Mouse (Mus musculus) neural tube, embryonic 11.5 days (tissue): ENCODE measurements at regions not wholly inside any gene's neighbourhood (a gene's known extent, or its start where the extent isn't known, plus 50 kb on each side); places are given as distances from the start of the nearest gene placed in this dataset.

ENCODE experiments used
- ATAC-seq: fragments of 200-750 bp; cut with Nextera tagmentation; 2 replicates; pipeline ENCODE4 v1.8.0; 2017; ENCODE audit warnings: moderate number of reproducible peaks, mild to moderate bottlenecking, moderate TSS enrichment, moderate library complexity; ENCODE audit not compliant: insufficient read depth, low FRiP score, low TSS enrichment
- DNase-seq: peaks from one replicate; pipeline ENCODE4 v3.0.0-alpha.2; 2015; ENCODE audit warnings: low spot score
- H3K27ac ChIP-seq: fragments of 300-500 bp; sonication (generic); 2 replicates; pipeline ENCODE4 v1.5.1; 2014; ENCODE audit warnings: low read depth, mild to moderate bottlenecking, low read length
- H3K27me3 ChIP-seq: fragments of 300-500 bp; sonication (generic); 2 replicates; pipeline ENCODE4 v1.6.1; 2014; ENCODE audit warnings: mild to moderate bottlenecking, low read length, mixed read lengths; ENCODE audit not compliant: control insufficient read depth, insufficient read depth
- H3K36me3 ChIP-seq: fragments of 300-500 bp; sonication (generic); 2 replicates; pipeline ENCODE4 v1.6.1; 2014; ENCODE audit warnings: mild to moderate bottlenecking, low read length, moderate library complexity, mixed read lengths; ENCODE audit not compliant: control insufficient read depth, insufficient read depth
- H3K4me1 ChIP-seq: fragments of 300-500 bp; sonication (generic); 2 replicates; pipeline ENCODE4 v1.6.1; 2014; ENCODE audit warnings: low read length, mixed read lengths; ENCODE audit not compliant: control insufficient read depth, insufficient read depth
- H3K4me2 ChIP-seq: fragments of 300-500 bp; sonication (generic); 2 replicates; pipeline ENCODE4 v1.6.1; 2014; ENCODE audit warnings: low read depth, mild to moderate bottlenecking, moderate library complexity
- H3K4me3 ChIP-seq: fragments of 300-500 bp; sonication (generic); 2 replicates; pipeline ENCODE4 v1.5.1; 2014; ENCODE audit warnings: low read depth, low read length
- H3K9ac ChIP-seq: fragments of 300-500 bp; sonication (generic); 2 replicates; pipeline ENCODE4 v1.6.1; 2014; ENCODE audit warnings: mild to moderate bottlenecking, low read length
- H3K9me3 ChIP-seq: fragments of 300-500 bp; sonication (generic); 2 replicates; pipeline ENCODE4 v1.6.1; 2016; ENCODE audit warnings: low read length; ENCODE audit not compliant: control insufficient read depth
- WGBS: fragments of 180-500 bp; shearing (Covaris S2); extraction: QIAGEN DNeasy Blood & Tissue Kit; methylation state at CpG from one replicate; pipeline ENCODE4 v1.1.7; 2014; 5-methylcytosine and 5-hydroxymethylcytosine counted together

DNA sequence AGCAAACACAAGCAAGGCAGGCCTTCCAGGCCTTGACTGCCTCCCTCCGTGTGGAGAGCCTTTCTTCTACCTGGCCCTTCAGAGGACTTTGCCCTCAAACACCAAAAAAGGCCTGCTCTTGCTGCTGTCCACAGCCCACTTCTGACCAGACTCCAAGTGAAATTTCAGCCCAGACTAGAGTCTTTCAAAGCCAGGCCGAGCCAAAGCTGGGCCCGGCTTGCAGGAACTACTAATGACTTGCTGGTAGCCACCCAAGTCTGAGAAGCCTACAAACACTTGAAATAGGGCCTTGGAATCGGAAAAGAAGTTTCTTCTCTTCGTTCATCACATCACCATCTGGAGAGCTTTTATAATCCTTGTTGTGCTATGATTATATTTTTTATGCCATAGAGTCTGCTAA is 304.9 kb downstream of the Cog6 start:
- no peak overlapping the region for H3K4me2 ChIP-seq
- ATAC-seq, result no peak
- DNase-seq, result no peak
- no peaks in the 10 kb centered on the region for H3K4me1 ChIP-seq
- H3K9me3 ChIP-seq, result no peaks in the 10 kb centered on the region
- H3K27me3 ChIP-seq, result no peaks in the 10 kb centered on the region
- H3K9ac ChIP-seq, result no peak overlapping the region
- H3K4me3 ChIP-seq, result no peak overlapping the region
- no peaks in the 10 kb centered on the region for H3K36me3 ChIP-seq
- 94% methylated on average over 5 of the region's 5 CpGs for WGBS
- no peak overlapping the region for H3K27ac ChIP-seq

DNA sequence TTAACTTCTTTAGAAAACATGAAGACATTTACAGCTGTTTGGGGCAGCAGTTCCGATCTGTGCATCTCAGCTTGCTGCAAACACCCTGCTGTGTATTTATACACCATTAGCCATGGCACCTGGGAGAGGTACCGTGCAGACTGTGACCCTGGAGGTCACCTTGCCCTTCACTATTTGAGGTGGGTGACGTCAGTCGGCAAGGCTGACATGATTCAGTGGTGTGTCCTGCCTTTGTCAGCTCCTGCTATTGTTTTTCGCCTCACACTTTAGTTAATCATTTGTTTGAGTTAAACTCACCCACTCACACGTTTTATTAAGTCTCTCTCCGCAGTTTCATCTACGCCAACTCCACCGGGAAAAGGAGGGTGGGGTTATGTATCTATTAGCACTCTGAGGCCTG is 305.9 kb downstream of the Cog6 start:
- DNase-seq (no peak), ATAC-seq (no peak)
- 50% methylated on average over 9 of the region's 9 CpGs for WGBS
- no peaks in the 10 kb centered on the region for H3K4me1 ChIP-seq
- no peaks in the 10 kb centered on the region for H3K9me3 ChIP-seq
- H3K27ac ChIP-seq, result no peak overlapping the region
- H3K4me2 ChIP-seq, result no peak overlapping the region
- H3K9ac ChIP-seq, result no peak overlapping the region
- H3K4me3 ChIP-seq, result no peak overlapping the region
- H3K36me3 ChIP-seq, result no peaks in the 10 kb centered on the region
- H3K27me3 ChIP-seq, result no peaks in the 10 kb centered on the region

DNA sequence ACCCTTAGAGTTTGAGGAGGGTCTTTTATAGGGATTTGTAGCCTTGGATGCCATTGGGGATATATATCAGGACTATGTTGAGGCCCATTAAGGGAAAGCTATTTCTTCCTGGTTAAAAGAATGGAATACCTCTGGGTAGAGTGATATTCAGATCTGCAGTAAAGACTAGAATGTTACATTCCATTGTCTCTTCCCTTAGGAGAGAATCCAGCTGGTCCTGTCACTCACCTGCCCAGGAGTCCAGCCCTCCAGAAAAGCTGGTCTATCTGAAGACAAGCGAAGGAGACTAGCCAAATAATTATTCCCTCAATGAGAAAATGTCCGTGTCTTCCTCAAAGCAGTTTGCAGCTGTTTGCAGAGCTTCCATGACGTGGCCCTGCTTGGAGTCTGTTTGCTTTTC is 308.3 kb downstream of the Cog6 start:
- Histone ChIP-seq H3K27ac (no peak overlapping the region), H3K36me3 (no peaks in the 10 kb centered on the region), H3K4me2 (no peak overlapping the region), H3K4me3 (no peak overlapping the region), H3K9me3 (no peaks in the 10 kb centered on the region), H3K4me1 (no peaks in the 10 kb centered on the region), H3K9ac (no peak overlapping the region), H3K27me3 (no peaks in the 10 kb centered on the region)
- ATAC-seq, result no peak
- 71% methylated on average over 3 of the region's 3 CpGs for WGBS
- DNase-seq, result no peak

DNA sequence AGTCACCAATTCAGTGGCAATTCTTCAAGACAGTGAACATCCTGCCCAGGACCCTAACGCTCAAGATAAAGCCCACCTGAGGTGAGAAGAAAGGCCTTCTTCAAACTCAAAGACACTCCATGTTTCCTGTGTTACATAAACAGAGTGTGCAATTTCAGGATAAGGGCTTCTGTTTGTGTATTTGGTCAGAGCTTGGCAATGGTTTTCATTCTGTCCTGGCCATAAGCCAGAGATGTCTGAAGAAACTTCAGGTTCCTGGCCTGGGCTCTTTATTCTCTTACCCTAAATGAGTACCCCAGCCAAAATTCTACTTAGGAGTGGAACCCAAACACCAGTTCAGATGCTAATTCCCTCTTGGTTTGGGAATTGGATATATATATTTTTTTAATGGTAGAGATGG is 308.7 kb downstream of the Cog6 start:
- Histone ChIP-seq H3K9me3 (no peaks in the 10 kb centered on the region), H3K27me3 (no peaks in the 10 kb centered on the region), H3K36me3 (no peaks in the 10 kb centered on the region), H3K9ac (no peak overlapping the region), H3K4me2 (no peak overlapping the region), H3K4me1 (no peaks in the 10 kb centered on the region), H3K27ac (no peak overlapping the region), H3K4me3 (no peak overlapping the region)
- DNase-seq, result no peak
- ATAC-seq, result no peak
- 84% methylated on average over 1 of the region's 1 CpGs for WGBS

DNA sequence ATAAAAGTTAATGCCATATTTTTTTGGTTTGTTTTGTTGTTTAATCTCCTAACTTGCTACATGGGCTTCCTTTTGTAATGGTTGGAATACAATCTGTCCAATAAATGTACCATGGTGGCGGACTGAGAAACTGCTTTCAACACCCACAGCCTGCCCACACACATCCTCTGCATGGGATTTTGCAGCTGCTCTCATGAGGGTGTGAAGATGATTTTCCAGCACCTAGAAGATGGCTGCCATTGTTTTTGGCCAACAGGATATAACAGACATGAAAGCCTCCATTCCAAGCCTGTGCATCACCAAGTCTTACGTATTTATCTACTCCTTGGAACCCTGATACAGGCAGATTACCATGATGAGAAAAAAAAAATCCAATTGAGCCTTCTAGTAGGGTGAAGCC is 310.4 kb downstream of the Cog6 start:
- Histone ChIP-seq H3K27me3 (no peaks in the 10 kb centered on the region), H3K9ac (no peak overlapping the region), H3K4me2 (no peak overlapping the region), H3K4me1 (no peaks in the 10 kb centered on the region), H3K36me3 (no peaks in the 10 kb centered on the region), H3K9me3 (no peaks in the 10 kb centered on the region), H3K4me3 (no peak overlapping the region), H3K27ac (no peak overlapping the region)
- ATAC-seq (no peak), DNase-seq (no peak)
- WGBS, result 90% methylated on average over 2 of the region's 2 CpGs

DNA sequence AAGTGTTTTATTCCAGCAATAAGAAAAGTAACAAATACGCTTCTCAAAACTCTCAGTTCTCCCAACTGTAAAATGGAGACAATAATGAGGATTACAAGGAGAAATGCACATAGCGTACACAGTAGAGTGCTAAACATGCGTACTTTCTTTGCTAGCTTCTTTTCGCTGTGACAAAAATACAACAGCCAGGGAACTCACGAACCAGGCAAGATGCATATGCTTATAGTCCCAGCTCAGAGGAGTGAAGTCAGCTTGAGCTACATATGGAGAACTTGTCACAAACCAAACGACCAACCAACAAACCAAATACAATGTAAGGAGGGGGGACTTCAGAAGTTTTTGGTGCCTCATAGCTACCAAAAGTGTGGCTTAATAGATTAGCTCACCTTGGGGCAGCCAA is 313.3 kb downstream of the Cog6 start:
- Histone ChIP-seq H3K4me3 (no peak overlapping the region), H3K9ac (no peak overlapping the region), H3K27ac (no peak overlapping the region), H3K9me3 (no peaks in the 10 kb centered on the region), H3K4me2 (no peak overlapping the region), H3K4me1 (no peaks in the 10 kb centered on the region), H3K27me3 (no peaks in the 10 kb centered on the region), H3K36me3 (no peaks in the 10 kb centered on the region)
- ATAC-seq, result no peak
- 92% methylated on average over 6 of the region's 6 CpGs for WGBS
- no peak for DNase-seq

DNA sequence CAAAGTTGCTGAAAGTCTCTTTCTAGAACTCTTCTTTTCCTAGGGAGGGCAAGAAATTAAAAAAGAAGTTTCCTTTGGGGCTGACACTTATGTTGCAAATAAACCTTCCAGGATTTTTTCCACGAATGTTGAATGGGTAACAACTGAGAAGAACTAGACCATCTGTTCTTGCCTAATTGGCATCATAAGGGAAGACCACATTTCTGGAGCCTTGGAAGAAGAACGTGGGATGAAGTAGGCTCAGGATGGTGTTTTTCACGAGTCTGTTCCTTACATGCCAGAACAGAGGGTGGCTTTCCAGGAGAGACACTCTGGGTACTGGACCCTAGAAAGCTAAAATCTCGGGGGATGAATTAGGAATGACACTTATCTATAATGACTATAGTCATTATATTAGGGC is 314.1 kb downstream of the Cog6 start:
- H3K9me3 ChIP-seq, result no peaks in the 10 kb centered on the region
- no peaks in the 10 kb centered on the region for H3K27me3 ChIP-seq
- ATAC-seq (no peak), DNase-seq (no peak)
- WGBS, result 88% methylated on average over 4 of the region's 4 CpGs
- H3K4me3 ChIP-seq, result no peak overlapping the region
- no peaks in the 10 kb centered on the region for H3K4me1 ChIP-seq
- no peak overlapping the region for H3K4me2 ChIP-seq
- H3K9ac ChIP-seq, result no peak overlapping the region
- H3K36me3 ChIP-seq, result no peaks in the 10 kb centered on the region
- H3K27ac ChIP-seq, result no peak overlapping the region

DNA sequence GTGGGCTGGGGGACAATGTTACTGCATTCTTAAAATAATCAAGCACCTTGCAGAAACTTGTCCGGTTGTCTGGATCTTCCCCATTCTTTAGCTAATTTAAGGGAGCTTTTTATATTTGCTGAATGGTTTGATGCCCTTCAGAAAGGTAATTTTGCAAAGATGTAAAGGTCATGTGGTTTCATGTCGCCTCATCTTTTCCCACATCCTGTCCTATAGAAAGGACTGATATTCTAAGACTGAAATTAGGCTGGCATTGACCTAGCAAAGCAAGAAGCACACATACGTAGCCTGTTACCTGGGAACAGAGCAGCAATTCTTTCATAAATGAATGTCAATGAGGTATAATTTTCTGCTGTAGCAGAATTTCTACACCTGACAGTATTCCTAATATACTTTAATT is 315.4 kb downstream of the Cog6 start:
- H3K4me1 ChIP-seq, result no peaks in the 10 kb centered on the region
- no peaks in the 10 kb centered on the region for H3K27me3 ChIP-seq
- no peak overlapping the region for H3K9ac ChIP-seq
- no peak overlapping the region for H3K4me2 ChIP-seq
- H3K4me3 ChIP-seq, result no peak overlapping the region
- no peak for DNase-seq
- H3K36me3 ChIP-seq, result no peaks in the 10 kb centered on the region
- ATAC-seq, result no peak
- no peak overlapping the region for H3K27ac ChIP-seq
- 88% methylated on average over 3 of the region's 3 CpGs for WGBS
- no peaks in the 10 kb centered on the region for H3K9me3 ChIP-seq

DNA sequence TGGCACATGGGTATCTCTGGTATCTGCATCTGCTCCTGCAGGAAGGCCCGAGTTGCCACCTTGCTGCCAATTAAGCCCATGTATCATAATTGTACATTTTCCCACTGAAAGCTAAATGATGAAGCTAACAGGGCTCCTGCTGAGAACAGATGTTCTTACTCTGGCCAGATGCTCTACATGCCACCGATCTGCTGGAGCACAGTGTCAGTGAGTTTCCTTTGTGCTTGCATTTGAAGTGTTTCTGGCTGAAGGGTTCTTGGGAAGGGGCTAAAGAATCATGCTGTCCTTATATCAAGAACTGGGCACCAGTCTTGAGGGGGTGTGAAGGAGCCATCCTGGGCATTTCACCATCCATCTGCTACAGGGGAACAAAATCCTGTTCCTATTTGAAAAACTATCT is 323.2 kb downstream of the Cog6 start:
- no peak overlapping the region for H3K4me2 ChIP-seq
- ATAC-seq, result no peak
- WGBS, result 64% methylated on average over 2 of the region's 2 CpGs

More for the DNA sequence above, 323.2 kb downstream of the Cog6 start:
- Histone ChIP-seq H3K9ac (no peak overlapping the region), H3K27me3 (no peaks in the 10 kb centered on the region), H3K27ac (no peak overlapping the region), H3K9me3 (no peaks in the 10 kb centered on the region), H3K4me3 (no peak overlapping the region), H3K4me1 (no peaks in the 10 kb centered on the region), H3K36me3 (no peaks in the 10 kb centered on the region)
- no peak for DNase-seq
